Comparison of ENCODE assay signal across 8 mouse cellular contexts in genomic region chr9:58280259-58281109, GRCm38 (mm10). TPM values are rescaled to one million over a fixed set of nuclear protein-coding genes. Genes with fewer than 3 reads are reported as not detected.
A peak's percentile ranks its signal among the peaks of the same experiment; 100 is the strongest.
DNase-seq lines count a peak whose midpoint lies in the region; ATAC-seq lines count a peak whose summit lies in the region.

No protein-coding gene starts in this region.

- no peaks in the 10 kb centered on the region; the same call in 1 of the 2 replicates for H3K4me1 ChIP-seq in intestine, embryonic 14.5 days (replicated peaks; ENCODE audit: control insufficient read depth, insufficient read depth, low read length)

- peak; percentile 82 for DNase-seq in gastrocnemius, adult 18-20 months (ENCODE audit: low spot score)
- DNase-seq in gastrocnemius, adult 8-10 months (ENCODE audit: low spot score in 2 of 2): no peak
- DNase-seq in cerebellum, postnatal 36 days: peak; percentile 44 to 59
- DNase-seq in gastrocnemius, postnatal 25 days: peak; percentile 36
- DNase-seq in intestine, embryonic 14.5 days (ENCODE audit: low spot score): peak; percentile 78
- DNase-seq in left cerebral cortex, adult 9 months (ENCODE audit: low spot score in 2 of 2): peak; percentile 40 to 67
- DNase-seq in right cerebral cortex, postnatal 36 days (ENCODE audit: low spot score in 2 of 2): peak; percentile 26 to 40

- 40% methylated on average over 9 of the region's 9 CpGs for WGBS in intestine, embryonic 14.5 days

- H3K9ac ChIP-seq in intestine, embryonic 14.5 days (ENCODE audit: low read length): no peak overlapping the region

- H3K27me3 ChIP-seq in intestine, embryonic 14.5 days (replicated peaks; ENCODE audit: control insufficient read depth, insufficient read depth, low read length): no peaks in the 10 kb centered on the region

- H3K9me3 ChIP-seq in intestine, embryonic 14.5 days (ENCODE audit: control insufficient read depth, low read length): no peaks in the 10 kb centered on the region

- peak; percentile 74 for ATAC-seq in intestine, embryonic 14.5 days (replicated peaks; ENCODE audit: low FRiP score, low TSS enrichment, low read depth)
- ATAC-seq in megakaryocyte-erythroid progenitor cell, adult 5-6 weeks (replicated peaks; ENCODE audit: low FRiP score, low TSS enrichment, poor library complexity, severe bottlenecking): peak; percentile 65

- H3K27ac ChIP-seq in intestine, embryonic 14.5 days (ENCODE audit: low read depth): no peak overlapping the region

- H3K4me2 ChIP-seq in intestine, embryonic 14.5 days (ENCODE audit: low read length): no peak overlapping the region

- H3K36me3 ChIP-seq in intestine, embryonic 14.5 days (ENCODE audit: control insufficient read depth, insufficient read depth, low read length): no peaks in the 10 kb centered on the region

- no peak overlapping the region for H3K4me3 ChIP-seq in intestine, embryonic 14.5 days (ENCODE audit: low read depth, low read length)

RNA-seq across cellular contexts. Expression of gene Stoml1, which starts 27.5 kb away (rescaled TPM):
- 1 to 10 TPM; 6.8 to 7.3 TPM for total RNA-seq in gastrocnemius, adult 18-20 months (2021)
- total RNA-seq in gastrocnemius, adult 8-10 months (2022): 10 to 100 TPM in 2 of 4 experiments, 1 to 10 TPM in 2; 8.6 to 10.8 (median 9.8) TPM
- 1 to 10 TPM; 6.5 to 8.8 TPM for total RNA-seq in gastrocnemius, postnatal 25 days (2021)
- 21.3 and 22.9 TPM in 2 replicates for polyA plus RNA-seq in intestine, embryonic 14.5 days (2014; fragmentation: Nextera tagmentation; extraction: Ambion mirVana)
- 4.7 and 17.9 TPM in 2 replicates for total RNA-seq in megakaryocyte-erythroid progenitor cell, adult 5-6 weeks (2014; fragmentation: Nextera tagmentation)
- 3.5 and 5.3 TPM in 2 replicates for total RNA-seq in megakaryocyte-erythroid progenitor cell, adult 5-6 weeks (2017)

RNA-seq across cellular contexts. Expression of gene Pml, which starts 30.9 kb away (rescaled TPM):
- 1 to 10 TPM; 3.2 to 4.7 TPM for total RNA-seq in gastrocnemius, adult 18-20 months (2021)
- total RNA-seq in gastrocnemius, adult 8-10 months (2022): 1 to 10 TPM; 2.5 to 4.5 (median 3.1) TPM
- 1 to 10 TPM; 3.5 to 4.6 TPM for total RNA-seq in gastrocnemius, postnatal 25 days (2021)
- polyA plus RNA-seq in intestine, embryonic 14.5 days (2014; fragmentation: Nextera tagmentation; extraction: Ambion mirVana): 16.9 and 17.7 TPM in 2 replicates
- total RNA-seq in megakaryocyte-erythroid progenitor cell, adult 5-6 weeks (2014; fragmentation: Nextera tagmentation): 126 and 134 TPM in 2 replicates
- 34.2 and 38.1 TPM in 2 replicates for total RNA-seq in megakaryocyte-erythroid progenitor cell, adult 5-6 weeks (2017)

RNA-seq across cellular contexts. Expression of gene Loxl1, which starts 32.5 kb away (rescaled TPM):
- total RNA-seq in gastrocnemius, adult 18-20 months (2021): 10 to 100 TPM; 12.3 to 14.1 TPM
- total RNA-seq in gastrocnemius, adult 8-10 months (2022): 10 to 100 TPM in 2 of 4 experiments, 1 to 10 TPM in 2; 5.9 to 10.7 (median 8.9) TPM
- total RNA-seq in gastrocnemius, postnatal 25 days (2021): 10 to 100 TPM; 19.1 to 28.7 TPM
- polyA plus RNA-seq in intestine, embryonic 14.5 days (2014; fragmentation: Nextera tagmentation; extraction: Ambion mirVana): 27.2 and 31.8 TPM in 2 replicates
- total RNA-seq in megakaryocyte-erythroid progenitor cell, adult 5-6 weeks (2014; fragmentation: Nextera tagmentation): not detected in 2 replicates
- not detected in 2 replicates for total RNA-seq in megakaryocyte-erythroid progenitor cell, adult 5-6 weeks (2017)

Comparison
In these comparisons a context has a peak if more than half of its experiments do, and no peak if none do; other contexts are left out.
1. DNase-seq: peak in gastrocnemius, adult 18-20 months (single experiment), cerebellum, postnatal 36 days (2 of 2), gastrocnemius, postnatal 25 days (single experiment), intestine, embryonic 14.5 days (single experiment), left cerebral cortex, adult 9 months (2 of 2) and right cerebral cortex, postnatal 36 days (2 of 2); none in gastrocnemius, adult 8-10 months (0 of 2).
2. RNA of gene Pml, which starts 30.9 kb away (total RNA-seq): 34.2 to 134 TPM in megakaryocyte-erythroid progenitor cell, adult 5-6 weeks; 3.2 to 4.7 TPM in gastrocnemius, adult 18-20 months, 3.5 to 4.6 TPM in gastrocnemius, postnatal 25 days and 2.5 to 4.5 TPM in gastrocnemius, adult 8-10 months; every median in the first group is over 4 times any median in the second.
3. RNA of gene Loxl1, which starts 32.5 kb away (total RNA-seq): 19.1 to 28.7 TPM in gastrocnemius, postnatal 25 days, 12.3 to 14.1 TPM in gastrocnemius, adult 18-20 months and 5.9 to 10.7 TPM in gastrocnemius, adult 8-10 months; not detected in megakaryocyte-erythroid progenitor cell, adult 5-6 weeks; every median in the first group is over 4 times any median in the second.